Mouse (Mus musculus) limb, embryonic 13.5 days (tissue): Measurements from ENCODE around the gene Mlxip. TPM values are rescaled to one million over a fixed set of nuclear protein-coding genes. Genes with fewer than 3 reads are reported as not detected.
A peak's percentile ranks its signal among the peaks of the same experiment; 100 is the strongest.

Experiments
- ATAC-seq: fragments of 200-750 bp; cut with Nextera tagmentation; 2 replicates; pipeline ENCODE4 v1.8.0; 2017; ENCODE audit warnings: low read depth, moderate number of reproducible peaks, moderate TSS enrichment; ENCODE audit not compliant: low FRiP score
- H3K27ac ChIP-seq: fragments of 300-500 bp; sonication (generic); 2 replicates; pipeline ENCODE4 v1.5.1; 2015; ENCODE audit warnings: inconsistent platforms, mild to moderate bottlenecking, moderate library complexity
- H3K27me3 ChIP-seq: fragments of 300-500 bp; sonication (generic); 2 replicates; pipeline ENCODE4 v1.6.1; 2015; ENCODE audit warnings: mild to moderate bottlenecking, inconsistent platforms
- H3K36me3 ChIP-seq: fragments of 300-500 bp; sonication (generic); 2 replicates; pipeline ENCODE4 v1.6.1; 2015; ENCODE audit warnings: inconsistent platforms, mild to moderate bottlenecking, moderate library complexity
- H3K4me1 ChIP-seq: fragments of 300-500 bp; sonication (generic); 2 replicates; pipeline ENCODE4 v1.6.1; 2015; ENCODE audit warnings: inconsistent platforms
- H3K4me2 ChIP-seq: fragments of 300-500 bp; sonication (generic); replicated peaks from 2 replicates; pipeline ENCODE4 v1.6.1; 2015; ENCODE audit warnings: inconsistent platforms, mild to moderate bottlenecking, moderate library complexity
- H3K4me3 ChIP-seq: fragments of 300-500 bp; sonication (generic); 2 replicates; pipeline ENCODE4 v1.5.1; 2015; ENCODE audit warnings: moderate library complexity, mild to moderate bottlenecking, inconsistent platforms
- H3K9ac ChIP-seq: fragments of 300-500 bp; sonication (generic); 2 replicates; pipeline ENCODE4 v1.6.1; 2015; ENCODE audit warnings: mild to moderate bottlenecking, inconsistent platforms
- H3K9me3 ChIP-seq: fragments of 300-500 bp; sonication (generic); 2 replicates; pipeline ENCODE4 v1.6.1; 2016; ENCODE audit warnings: inconsistent platforms
- WGBS: fragments of 180-500 bp; shearing (Covaris S2); methylation state at CpG from one replicate; pipeline ENCODE4 v1.1.7; 2015; 5-methylcytosine and 5-hydroxymethylcytosine counted together
- polyA plus RNA-seq: library from polyadenylated mRNA; unstranded; fragments of >200 nt; fragmentation: Nextera tagmentation; extraction: Ambion mirVana; gene quantifications from 2 replicates; pipeline ENCODE4 v1.2.1, GENCODE M21; 2015

The Mlxip gene
- polyA plus RNA-seq, 1 experiment from 2014 or later: 13.9 TPM

DNA sequence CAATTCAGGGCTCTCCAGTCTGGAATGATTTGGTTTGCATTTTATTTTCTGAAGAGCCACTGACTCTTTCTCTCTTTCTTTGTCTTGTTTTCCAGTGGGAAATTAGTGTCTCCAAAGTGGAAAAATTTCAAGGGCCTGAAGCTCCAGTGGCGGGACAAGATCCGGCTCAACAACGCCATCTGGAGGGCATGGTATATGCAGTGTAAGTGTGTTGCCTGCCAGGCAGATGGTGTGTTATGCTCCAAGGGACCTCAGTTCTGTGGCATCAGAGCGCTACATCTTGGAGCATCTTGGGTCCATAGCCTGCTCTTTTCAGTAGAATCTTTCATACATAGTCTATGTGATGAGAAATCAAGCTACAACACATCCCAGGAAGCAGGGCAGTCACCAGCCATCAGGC, 45.3 kb downstream of the Mlxip start:
- H3K9ac ChIP-seq: no peak overlapping the region
- 79% methylated on average over 4 of the region's 4 CpGs for WGBS
- no peaks in the 10 kb centered on the region for H3K9me3 ChIP-seq
- peaks cover 29% of the 10 kb centered on the region for H3K36me3 ChIP-seq
- peaks cover 8% of the 10 kb centered on the region for H3K4me1 ChIP-seq
- no peak overlapping the region for H3K4me2 ChIP-seq
- H3K27me3 ChIP-seq: no peaks in the 10 kb centered on the region
- H3K27ac ChIP-seq: no peak overlapping the region
- ATAC-seq: no peak
- H3K4me3 ChIP-seq: no peak overlapping the region

DNA sequence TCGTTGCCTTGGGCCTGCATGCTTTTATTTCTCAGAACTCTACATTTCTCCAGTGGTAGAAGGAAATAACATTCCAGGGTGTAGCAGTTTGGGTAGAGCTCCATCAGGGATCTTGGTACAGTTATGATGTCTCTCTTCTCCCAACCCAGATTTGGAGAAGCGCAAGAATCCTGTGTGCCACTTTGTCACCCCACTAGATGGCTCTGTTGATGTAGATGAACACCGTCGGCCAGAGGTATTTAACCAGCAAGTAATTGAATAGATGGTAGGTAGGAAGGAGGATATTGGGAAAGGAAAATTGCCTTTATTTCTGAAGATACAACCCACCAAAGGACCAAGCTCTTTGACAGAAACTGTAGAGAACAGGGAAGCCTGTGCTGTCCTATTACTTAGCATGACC, 46.1 kb downstream of the Mlxip start:
- Histone ChIP-seq H3K4me3 (no peak overlapping the region), H3K4me2 (no peak overlapping the region), H3K9ac (no peak overlapping the region), H3K4me1 (peaks cover 8% of the 10 kb centered on the region), H3K36me3 (peaks cover 36% of the 10 kb centered on the region), H3K9me3 (no peaks in the 10 kb centered on the region), H3K27me3 (no peaks in the 10 kb centered on the region), H3K27ac (no peak overlapping the region)
- 73% methylated on average over 4 of the region's 4 CpGs for WGBS
- no peak for ATAC-seq

DNA sequence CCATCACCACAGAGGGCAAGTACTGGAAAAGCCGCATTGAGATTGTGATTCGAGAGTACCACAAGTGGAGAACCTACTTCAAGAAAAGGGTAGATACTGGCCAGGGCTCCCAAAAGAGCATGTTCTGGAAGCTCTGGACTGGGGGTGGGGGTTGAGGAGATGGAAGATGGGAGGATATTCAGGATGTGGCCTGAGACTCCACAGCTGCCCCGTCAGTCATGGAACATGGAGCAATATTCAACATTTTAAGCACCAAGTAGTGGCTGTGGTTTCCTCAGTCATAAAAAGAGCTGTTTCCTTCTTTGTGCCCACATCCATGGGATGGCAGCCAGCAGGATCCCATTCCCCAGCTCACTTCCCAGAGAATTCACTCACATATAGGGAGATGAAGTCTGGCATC, 47.7 kb downstream of the Mlxip start:
- Histone ChIP-seq H3K36me3 (peaks cover 51% of the 10 kb centered on the region), H3K27ac (no peak overlapping the region), H3K4me1 (no peaks in the 10 kb centered on the region), H3K9ac (no peak overlapping the region), H3K27me3 (no peaks in the 10 kb centered on the region), H3K4me3 (no peak overlapping the region), H3K4me2 (no peak overlapping the region), H3K9me3 (no peaks in the 10 kb centered on the region)
- 93% methylated on average over 3 of the region's 3 CpGs for WGBS
- no peak for ATAC-seq

DNA sequence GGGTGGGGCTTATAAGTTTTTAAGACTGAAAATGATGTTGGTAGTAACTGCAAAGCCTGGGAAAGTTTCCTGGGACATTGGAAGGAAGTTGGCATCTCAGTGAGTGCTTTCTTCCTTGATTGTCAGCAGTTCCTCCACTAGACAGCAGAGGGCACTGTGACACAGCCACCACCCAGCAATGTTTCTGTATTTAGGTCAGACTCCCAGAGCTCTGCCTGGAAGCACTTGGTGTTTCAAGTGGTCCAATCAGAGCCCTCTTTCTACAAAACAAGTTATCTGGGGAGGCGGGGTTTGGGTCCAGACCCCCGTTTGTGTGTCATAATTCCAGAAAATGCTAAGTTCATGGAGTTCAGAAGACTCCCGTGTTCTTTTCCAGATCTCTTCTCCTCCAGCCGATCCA, 49.5 kb downstream of the Mlxip start:
- no peak overlapping the region for H3K4me3 ChIP-seq
- no peak overlapping the region for H3K4me2 ChIP-seq
- H3K9ac ChIP-seq: no peak overlapping the region
- WGBS: 49% methylated on average over 4 of the region's 4 CpGs
- peaks cover 61% of the 10 kb centered on the region for H3K36me3 ChIP-seq
- H3K27me3 ChIP-seq: no peaks in the 10 kb centered on the region
- H3K4me1 ChIP-seq: 0 out of 2 replicates have a peak, but pooled peaks cover 2% of the 10 kb centered on the region
- no peak overlapping the region for H3K27ac ChIP-seq
- H3K9me3 ChIP-seq: no peaks in the 10 kb centered on the region
- no peak for ATAC-seq

DNA sequence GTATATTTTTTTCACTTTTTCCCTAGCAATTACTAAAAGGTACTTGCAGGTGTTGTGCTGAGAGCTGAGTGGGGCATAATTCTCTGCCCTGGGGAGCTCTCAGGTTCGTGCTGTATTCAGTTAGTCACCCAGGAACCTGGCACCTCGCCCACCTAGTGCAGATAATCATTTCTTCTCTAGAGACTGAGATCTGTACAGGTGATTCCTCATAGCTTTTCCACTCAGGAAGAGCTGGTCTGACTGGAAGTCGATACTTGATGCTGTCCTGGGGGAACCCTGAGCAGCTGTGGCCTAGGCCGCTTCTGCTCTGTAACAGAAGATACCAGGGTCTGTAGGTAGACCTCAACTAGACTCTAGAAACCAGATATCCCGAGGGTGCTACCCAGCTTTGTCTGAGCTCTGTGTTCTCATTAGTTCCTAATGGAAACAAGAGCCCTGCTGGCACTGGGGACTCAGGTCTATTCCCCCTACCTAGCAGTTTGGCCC, 50.3 kb downstream of the Mlxip start:
- no peaks in the 10 kb centered on the region for H3K9me3 ChIP-seq
- 0 out of 2 replicates have a peak, but pooled peaks cover 3% of the 10 kb centered on the region for H3K4me1 ChIP-seq
- H3K36me3 ChIP-seq: peaks cover 70% of the 10 kb centered on the region
- H3K27me3 ChIP-seq: no peaks in the 10 kb centered on the region
- no peak overlapping the region for H3K27ac ChIP-seq
- no peak overlapping the region for H3K4me3 ChIP-seq
- no peak overlapping the region for H3K4me2 ChIP-seq
- ATAC-seq: no peak
- no peak overlapping the region for H3K9ac ChIP-seq
- WGBS: 93% methylated on average over 5 of the region's 5 CpGs

DNA sequence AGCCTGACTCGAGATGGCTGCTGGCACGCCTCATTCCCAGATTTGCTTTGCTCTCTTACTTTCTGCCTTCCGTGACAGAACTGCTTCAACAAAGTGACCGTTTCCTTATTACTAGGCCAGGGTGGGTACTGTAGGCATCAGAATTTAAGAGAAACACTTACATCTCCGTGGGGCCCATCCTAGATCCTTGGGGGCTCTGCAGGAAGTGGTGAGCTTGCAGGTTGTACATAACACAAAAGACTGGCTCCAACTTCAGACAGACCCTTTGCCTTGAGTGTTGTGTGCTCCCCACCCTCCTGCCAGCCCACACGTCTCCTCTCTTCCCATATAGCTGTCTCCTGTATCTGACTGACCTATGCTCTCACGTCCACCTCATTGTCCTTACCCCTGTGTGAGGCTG, 57.3 kb downstream of the Mlxip start:
- Histone ChIP-seq H3K4me2 (no peak overlapping the region), H3K4me1 (0 out of 2 replicates have a peak, but pooled peaks cover 3% of the 10 kb centered on the region), H3K27ac (no peak overlapping the region), H3K9ac (no peak overlapping the region), H3K27me3 (no peaks in the 10 kb centered on the region), H3K36me3 (peaks cover 80% of the 10 kb centered on the region), H3K9me3 (no peaks in the 10 kb centered on the region), H3K4me3 (no peak overlapping the region)
- WGBS: 94% methylated on average over 7 of the region's 7 CpGs
- ATAC-seq: no peak

DNA sequence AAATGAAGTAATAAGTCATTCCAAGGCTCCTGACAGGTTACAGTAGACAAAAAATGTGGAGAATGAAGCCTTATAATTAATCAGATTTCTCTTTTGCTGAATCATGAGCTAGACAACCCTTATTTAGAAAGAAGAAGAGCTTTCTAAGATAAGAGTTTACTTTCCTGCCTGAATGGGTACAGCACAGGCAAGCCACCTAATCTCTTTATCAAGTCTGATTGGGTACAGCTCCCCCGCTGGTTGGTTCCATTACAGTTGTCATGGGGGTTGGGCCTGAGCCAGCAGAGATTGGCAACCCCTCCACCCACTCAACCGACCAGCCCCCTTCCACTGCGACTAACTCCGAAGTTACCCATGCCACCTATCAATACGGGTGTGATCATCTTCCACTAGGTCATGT, 66.8 kb downstream of the Mlxip start:
- Histone ChIP-seq H3K27me3 (no peaks in the 10 kb centered on the region), H3K27ac (no peak overlapping the region), H3K9ac (no peak overlapping the region), H3K36me3 (peaks cover 17% of the 10 kb centered on the region), H3K4me2 (no peak overlapping the region), H3K4me3 (no peak overlapping the region), H3K4me1 (no peaks in the 10 kb centered on the region), H3K9me3 (no peaks in the 10 kb centered on the region)
- no peak for ATAC-seq
- 68% methylated on average over 5 of the region's 5 CpGs for WGBS

DNA sequence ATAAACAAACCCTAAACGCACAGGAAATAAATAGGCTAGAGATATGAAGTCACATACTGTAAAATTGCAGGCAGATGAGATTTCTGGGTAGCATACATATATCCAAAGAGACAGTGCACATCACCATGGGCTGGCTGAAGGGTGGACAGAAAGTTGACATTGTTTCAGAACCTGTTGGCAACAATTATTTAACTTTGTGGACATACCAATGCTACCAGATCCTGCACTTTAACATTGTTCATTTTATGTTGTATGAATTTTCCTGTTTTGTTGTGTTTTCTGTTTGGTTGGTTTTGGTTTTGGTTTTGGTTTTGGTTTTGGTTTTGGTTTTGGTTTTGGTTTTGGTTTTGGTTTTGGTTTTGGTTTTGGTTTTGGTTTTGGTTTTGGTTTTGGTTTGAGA, 70.0 kb downstream of the Mlxip start:
- Histone ChIP-seq H3K27me3 (no peaks in the 10 kb centered on the region), H3K4me3 (no peak overlapping the region), H3K9ac (no peak overlapping the region), H3K36me3 (no peaks in the 10 kb centered on the region), H3K4me2 (no peak overlapping the region), H3K4me1 (no peaks in the 10 kb centered on the region), H3K9me3 (no peaks in the 10 kb centered on the region), H3K27ac (no peak overlapping the region)
- ATAC-seq: no peak
- WGBS: 83% methylated on average over 1 of the region's 1 CpGs

GRCm38 (mm10) chr5:123470784-123471400, 76.3 kb downstream of the Mlxip start:
- Histone ChIP-seq H3K36me3 (no peaks in the 10 kb centered on the region), H3K9ac (peak overlapping the region; percentile 13; the same call in 1 of the 2 replicates), H3K27ac (no peak overlapping the region), H3K4me2 (peak overlapping the region; percentile 50), H3K27me3 (no peaks in the 10 kb centered on the region), H3K9me3 (no peaks in the 10 kb centered on the region), H3K4me1 (peaks cover 5% of the 10 kb centered on the region; the same call in 1 of the 2 replicates), H3K4me3 (no peak overlapping the region)
- WGBS: 25% methylated on average over 10 of the region's 10 CpGs
- ATAC-seq: no peak

DNA sequence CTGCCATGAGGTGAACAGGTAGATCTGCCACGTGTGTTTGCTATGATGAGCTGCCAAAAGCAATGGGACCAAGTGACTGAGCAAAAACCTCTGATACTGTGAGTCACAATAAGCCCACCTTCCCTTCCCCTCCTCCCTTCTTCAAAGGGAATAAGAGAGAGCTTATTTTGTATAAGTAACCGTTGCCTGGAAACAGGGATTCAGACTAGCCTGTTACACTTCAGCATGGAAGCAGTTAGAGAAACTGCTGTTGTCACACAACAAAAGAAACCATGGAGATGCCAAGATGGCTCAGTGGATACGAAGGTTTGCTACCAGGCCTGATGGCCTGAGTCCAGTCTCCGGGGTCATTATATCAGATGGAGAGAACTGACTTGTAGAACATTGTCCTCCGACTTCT, 79.2 kb downstream of the Mlxip start:
- Histone ChIP-seq H3K9me3 (no peaks in the 10 kb centered on the region), H3K27me3 (no peaks in the 10 kb centered on the region), H3K9ac (no peak overlapping the region), H3K4me1 (peaks cover 5% of the 10 kb centered on the region; the same call in 1 of the 2 replicates), H3K4me3 (no peak overlapping the region), H3K27ac (no peak overlapping the region), H3K36me3 (no peaks in the 10 kb centered on the region), H3K4me2 (no peak overlapping the region)
- ATAC-seq: no peak
- 83% methylated on average over 5 of the region's 5 CpGs for WGBS

- Histone ChIP-seq H3K9me3 (no peaks in the 10 kb centered on the region), H3K36me3 (no peaks in the 10 kb centered on the region), H3K4me2 (no peak overlapping the region), H3K4me3 (no peak overlapping the region), H3K4me1 (peaks cover 12% of the 10 kb centered on the region; the same call in 1 of the 2 replicates), H3K27me3 (no peaks in the 10 kb centered on the region), H3K9ac (no peak overlapping the region), H3K27ac (no peak overlapping the region)
- ATAC-seq: no peak
- 85% methylated on average over 11 of the region's 11 CpGs for WGBS
Observed at GRCm38 (mm10) chr5:123487659-123488395, 93.2 kb downstream of the Mlxip start.

- Histone ChIP-seq H3K9me3 (no peaks in the 10 kb centered on the region), H3K4me1 (peaks cover 12% of the 10 kb centered on the region; the same call in 1 of the 2 replicates), H3K36me3 (no peaks in the 10 kb centered on the region), H3K4me2 (peak within 1 kb of the TSS; percentile 55), H3K27ac (no peak within 1 kb of the TSS), H3K9ac (0 out of 2 replicates have a peak within 1 kb of the TSS, but pooled peaks have one; percentile 31), H3K27me3 (no peaks in the 10 kb centered on the region), H3K4me3 (0 out of 2 replicates have a peak within 1 kb of the TSS, but pooled peaks have one; percentile 2)
- no peak for ATAC-seq
- WGBS: 10% methylated on average over 21 of the region's 25 CpGs
Observed at GRCm38 (mm10) chr5:123489112-123489785, 94.7 kb downstream of the Mlxip start, which contains the start of the genes Lrrc43 and Il31. Gene Lrrc43, plus strand, starts transcription at chr5:123489305. Gene Il31, minus strand, starts transcription at chr5:123489489.
